Mouse (Mus musculus) liver, embryonic 12.5 days (tissue): Measurements from ENCODE around the gene Nfxl1. TPM values are rescaled to one million over a fixed set of nuclear protein-coding genes. Genes with fewer than 3 reads are reported as not detected.

Source experiments
- ATAC-seq: fragments of 200-750 bp; cut with Nextera tagmentation; 2 replicates; pipeline ENCODE4 v1.8.0; 2017; ENCODE audit warnings: moderate number of reproducible peaks, mild to moderate bottlenecking, moderate library complexity
- H3K27ac ChIP-seq: fragments of 300-500 bp; sonication (generic); 2 replicates; pipeline ENCODE4 v1.5.1; 2016; ENCODE audit warnings: mild to moderate bottlenecking
- H3K27me3 ChIP-seq: fragments of 300-500 bp; sonication (generic); replicated peaks from 2 replicates; pipeline ENCODE4 v1.6.1; 2016; ENCODE audit warnings: mild to moderate bottlenecking, moderate library complexity
- H3K36me3 ChIP-seq: fragments of 300-500 bp; sonication (generic); 2 replicates; pipeline ENCODE4 v1.6.1; 2016; ENCODE audit warnings: mild to moderate bottlenecking, moderate library complexity
- H3K4me1 ChIP-seq: fragments of 300-500 bp; sonication (generic); 2 replicates; pipeline ENCODE4 v1.6.1; 2016
- H3K4me2 ChIP-seq: fragments of 300-500 bp; sonication (generic); 2 replicates; pipeline ENCODE4 v1.6.1; 2016; ENCODE audit warnings: mild to moderate bottlenecking, moderate library complexity
- H3K4me3 ChIP-seq: fragments of 300-500 bp; sonication (generic); 2 replicates; pipeline ENCODE4 v1.5.1; 2016; ENCODE audit warnings: mild to moderate bottlenecking, moderate library complexity
- H3K9ac ChIP-seq: fragments of 300-500 bp; sonication (generic); 2 replicates; pipeline ENCODE4 v1.6.1; 2016; ENCODE audit warnings: mild to moderate bottlenecking, moderate library complexity
- H3K9me3 ChIP-seq: fragments of 300-500 bp; sonication (generic); replicated peaks from 2 replicates; pipeline ENCODE4 v1.6.1; 2016; ENCODE audit warnings: mild to moderate bottlenecking, moderate library complexity
- WGBS: fragments of 180-500 bp; shearing (Covaris S2); methylation state at CpG from one replicate; pipeline ENCODE4 v1.1.7; 2016; ENCODE audit not compliant: insufficient replicate concordance; 5-methylcytosine and 5-hydroxymethylcytosine counted together
- polyA plus RNA-seq: library from polyadenylated mRNA; unstranded; fragments of >200 nt; fragmentation: Nextera tagmentation; extraction: Ambion mirVana; gene quantifications from 2 replicates; pipeline ENCODE4 v1.2.1, GENCODE M21; 2016

Gene Nfxl1
- polyA plus RNA-seq, 1 experiment from 2014 or later = 9.2 TPM

DNA sequence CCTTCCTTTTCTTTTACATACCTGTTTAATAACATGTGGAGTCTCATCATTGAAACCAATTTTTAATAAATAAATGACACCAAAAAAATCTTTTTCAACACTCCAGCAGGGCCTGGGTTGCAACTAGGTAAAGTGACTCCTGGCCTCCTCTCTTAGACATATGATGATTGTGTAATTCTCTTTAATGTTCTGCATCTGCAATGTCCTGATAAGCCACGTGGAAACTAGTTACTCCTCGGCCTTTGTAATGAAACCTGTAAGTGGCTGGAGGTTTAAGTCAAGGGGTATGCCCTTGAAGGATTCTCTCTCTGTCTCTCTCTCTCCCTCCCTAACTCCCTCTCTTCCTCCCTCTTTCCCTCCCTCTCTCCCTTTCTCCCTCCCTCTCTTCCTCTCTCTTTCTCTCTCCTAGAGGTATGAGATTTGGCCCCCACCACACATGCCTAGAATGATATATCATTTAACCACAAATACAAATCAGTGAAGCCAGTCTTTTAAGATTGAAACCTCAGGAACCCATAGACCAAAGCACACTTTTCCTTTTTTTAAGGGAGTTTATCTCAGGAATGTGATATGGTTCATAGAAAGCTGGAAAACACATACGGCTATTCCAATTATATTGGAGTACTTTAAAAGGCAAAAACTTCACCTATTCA lies 1.6 kb upstream of the Nfxl1 start:
- 28% methylated on average over 3 of the region's 3 CpGs for WGBS
- ATAC-seq = no peak

DNA sequence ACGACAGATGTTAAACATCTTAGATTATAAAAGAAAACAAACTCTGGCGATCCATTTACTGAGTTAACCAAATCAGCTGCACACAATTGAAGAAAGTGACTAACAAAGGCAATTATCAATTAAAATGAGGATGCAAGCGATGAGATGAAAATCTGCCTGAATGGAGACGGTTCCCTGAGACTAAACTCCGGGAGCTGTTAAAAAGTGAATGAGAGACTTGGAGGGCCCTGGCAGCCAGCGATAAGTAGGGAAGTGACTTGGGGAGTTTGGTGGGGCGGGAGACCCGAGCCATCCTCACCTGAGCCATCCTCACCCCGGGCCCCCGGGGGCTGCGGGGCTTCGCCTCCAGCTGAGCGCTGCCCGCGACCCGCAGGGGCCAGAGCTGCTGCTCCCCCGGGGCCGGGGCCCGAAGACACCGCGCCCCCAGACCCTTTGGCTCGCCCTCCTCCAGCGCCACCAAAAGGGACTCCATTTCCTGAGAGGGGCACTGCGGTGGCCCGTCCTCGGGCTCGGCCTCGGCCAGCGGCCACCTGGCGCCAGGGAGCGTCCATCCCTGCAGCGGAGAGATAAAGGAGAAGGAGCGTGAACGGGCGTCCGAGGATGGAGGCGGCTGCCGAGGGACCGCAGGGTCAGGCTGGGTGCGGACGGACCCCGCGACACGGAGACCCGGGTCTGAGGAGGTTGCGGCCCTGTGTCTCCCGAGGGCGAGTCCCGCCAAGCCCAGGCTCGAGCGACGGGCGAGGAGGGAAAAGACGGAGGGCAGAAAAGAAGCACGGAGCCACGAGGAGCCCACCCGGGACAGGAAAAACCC lies 563 bp downstream of the Nfxl1 start:
- Histone ChIP-seq H3K27ac (peak overlapping the region; percentile 74), H3K9me3 (0 out of 2 replicates have a peak, but pooled peaks cover 6% of the 10 kb centered on the region), H3K4me2 (peak overlapping the region; percentile 91), H3K27me3 (no peaks in the 10 kb centered on the region), H3K4me3 (peak overlapping the region; percentile 84), H3K9ac (peak overlapping the region; percentile 87), H3K36me3 (peaks cover 12% of the 10 kb centered on the region), H3K4me1 (peaks cover 26% of the 10 kb centered on the region)
- peak; percentile 82 for ATAC-seq
- WGBS = 1% methylated on average over 57 of the region's 57 CpGs

More for the DNA sequence above, 1.6 kb upstream of the Nfxl1 start:
- H3K27me3 ChIP-seq = no peaks in the 10 kb centered on the region
- peaks cover 2% of the 10 kb centered on the region for H3K36me3 ChIP-seq
- no peak overlapping the region for H3K4me2 ChIP-seq
- no peak overlapping the region for H3K9ac ChIP-seq
- peaks cover 14% of the 10 kb centered on the region; the same call in 1 of the 2 replicates for H3K9me3 ChIP-seq
- H3K4me3 ChIP-seq = no peak overlapping the region
- no peak overlapping the region for H3K27ac ChIP-seq
- peaks cover 26% of the 10 kb centered on the region for H3K4me1 ChIP-seq

DNA sequence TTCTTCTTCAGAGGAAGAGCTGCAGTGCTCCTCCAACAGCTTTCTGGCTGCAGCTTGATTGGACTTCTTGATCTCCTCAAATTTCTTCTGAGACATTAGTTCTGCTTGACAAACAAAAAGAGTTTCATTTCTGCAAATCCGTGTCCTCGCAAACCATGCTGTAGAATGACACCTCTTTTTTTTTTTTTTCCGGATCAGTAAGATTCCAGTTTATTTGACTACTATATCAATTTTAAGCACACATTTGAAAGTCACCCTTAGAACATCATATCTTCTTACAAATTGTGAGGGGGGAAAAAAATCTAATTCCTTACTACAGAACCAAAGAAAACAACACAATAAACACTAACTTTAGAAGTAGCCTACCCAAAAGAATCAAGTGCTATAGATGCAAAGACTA lies 3.2 kb downstream of the Nfxl1 start:
- ATAC-seq = no peak
- 82% methylated on average over 3 of the region's 3 CpGs for WGBS
- no peak overlapping the region for H3K4me3 ChIP-seq
- H3K4me1 ChIP-seq = peaks cover 25% of the 10 kb centered on the region
- no peak overlapping the region for H3K27ac ChIP-seq
- no peak overlapping the region for H3K4me2 ChIP-seq
- H3K9ac ChIP-seq = no peak overlapping the region
- peaks cover 21% of the 10 kb centered on the region for H3K36me3 ChIP-seq
- H3K27me3 ChIP-seq = no peaks in the 10 kb centered on the region
- H3K9me3 ChIP-seq = no peaks in the 10 kb centered on the region

- Histone ChIP-seq H3K27ac (no peak overlapping the region), H3K4me2 (no peak overlapping the region)
Observed at GRCm38 (mm10) chr5:72551209-72551608, 8.3 kb downstream of the Nfxl1 start.

DNA sequence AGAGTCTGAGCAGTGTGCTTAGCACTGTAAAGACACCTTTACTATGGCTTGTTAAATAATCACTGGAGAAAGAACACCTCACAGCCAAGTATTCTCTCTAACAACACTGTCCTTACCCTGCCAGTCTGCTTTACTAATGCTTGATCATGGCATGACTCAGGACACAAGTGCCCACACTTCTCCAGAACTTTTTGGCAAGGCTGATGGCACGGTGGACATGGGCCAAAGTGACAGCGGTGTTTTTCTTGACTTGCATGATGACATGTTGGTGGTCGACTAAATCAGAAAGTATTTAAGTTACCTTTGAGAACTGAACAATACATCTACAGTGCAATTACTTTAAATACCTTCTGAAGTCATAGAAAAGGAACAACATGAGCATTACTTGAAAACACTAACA lies 30.6 kb downstream of the Nfxl1 start:
- H3K9me3 ChIP-seq = no peaks in the 10 kb centered on the region
- H3K4me1 ChIP-seq = no peaks in the 10 kb centered on the region
- H3K9ac ChIP-seq = no peak overlapping the region
- H3K4me2 ChIP-seq = no peak overlapping the region
- 85% methylated on average over 3 of the region's 3 CpGs for WGBS
- no peak for ATAC-seq
- peaks cover 42% of the 10 kb centered on the region for H3K36me3 ChIP-seq
- H3K4me3 ChIP-seq = no peak overlapping the region
- no peak overlapping the region for H3K27ac ChIP-seq
- no peaks in the 10 kb centered on the region for H3K27me3 ChIP-seq

More at GRCm38 (mm10) chr5:72551209-72551608, 8.3 kb downstream of the Nfxl1 start:
- Histone ChIP-seq H3K36me3 (peaks cover 35% of the 10 kb centered on the region), H3K4me1 (no peaks in the 10 kb centered on the region), H3K9me3 (no peaks in the 10 kb centered on the region), H3K27me3 (no peaks in the 10 kb centered on the region), H3K9ac (no peak overlapping the region), H3K4me3 (no peak overlapping the region)
- WGBS = 79% methylated on average over 3 of the region's 3 CpGs
- ATAC-seq = no peak

GRCm38 (mm10) chr5:72513808-72514207 lies 45.7 kb downstream of the Nfxl1 start:
- Histone ChIP-seq H3K27me3 (no peaks in the 10 kb centered on the region), H3K4me2 (no peak overlapping the region), H3K4me1 (no peaks in the 10 kb centered on the region), H3K27ac (no peak overlapping the region), H3K4me3 (no peak overlapping the region), H3K36me3 (peaks cover 35% of the 10 kb centered on the region), H3K9ac (no peak overlapping the region), H3K9me3 (no peaks in the 10 kb centered on the region)
- ATAC-seq = no peak
- WGBS = 80% methylated on average over 5 of the region's 5 CpGs

DNA sequence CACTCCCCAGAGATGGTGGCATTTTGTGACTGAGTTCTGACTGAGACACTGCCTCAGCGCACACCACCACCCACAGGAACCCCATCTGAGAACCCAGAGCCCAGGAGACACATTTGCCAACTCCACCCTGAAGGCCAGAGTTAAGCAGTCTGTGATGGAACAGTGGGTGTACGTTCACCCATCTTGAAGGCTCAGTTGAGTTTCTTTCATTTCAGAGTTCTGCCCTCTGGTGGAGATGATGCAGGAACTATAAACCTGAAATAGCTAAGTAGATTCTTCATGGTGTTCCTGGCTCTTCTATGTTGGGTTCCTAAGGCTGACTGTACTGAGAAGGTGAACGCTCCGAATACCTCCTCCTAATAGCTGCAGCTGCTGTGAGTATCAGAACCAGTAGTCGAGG lies 53.7 kb downstream of the Nfxl1 start:
- Histone ChIP-seq H3K36me3 (no peaks in the 10 kb centered on the region), H3K4me2 (no peak overlapping the region), H3K4me1 (peaks cover 11% of the 10 kb centered on the region; the same call in 1 of the 2 replicates), H3K9me3 (no peaks in the 10 kb centered on the region), H3K27me3 (peaks cover 45% of the 10 kb centered on the region), H3K9ac (no peak overlapping the region), H3K4me3 (no peak overlapping the region), H3K27ac (no peak overlapping the region)
- ATAC-seq = no peak
- WGBS = 59% methylated on average over 5 of the region's 5 CpGs

GRCm38 (mm10) chr5:72503531-72504523 lies 55.7 kb downstream of the Nfxl1 start, which contains the start of gene Corin:
Gene Corin, minus strand, starts transcription at chr5:72504473.
- Histone ChIP-seq H3K27ac (no peak within 1 kb of the TSS), H3K9ac (no peak within 1 kb of the TSS), H3K4me1 (peaks cover 11% of the 10 kb centered on the region; the same call in 1 of the 2 replicates), H3K36me3 (no peaks in the 10 kb centered on the region), H3K4me3 (peak within 1 kb of the TSS; percentile 38), H3K27me3 (peaks cover 49% of the 10 kb centered on the region), H3K4me2 (peak within 1 kb of the TSS; percentile 56), H3K9me3 (no peaks in the 10 kb centered on the region)
- ATAC-seq = no peak
- 3% methylated on average over 64 of the region's 64 CpGs for WGBS

GRCm38 (mm10) chr5:72502778-72503177 lies 56.7 kb downstream of the Nfxl1 start:
- 67% methylated on average over 8 of the region's 8 CpGs for WGBS
- H3K27ac ChIP-seq = no peak overlapping the region
- H3K9me3 ChIP-seq = no peaks in the 10 kb centered on the region
- no peak overlapping the region for H3K4me2 ChIP-seq
- H3K4me3 ChIP-seq = no peak overlapping the region
- peaks cover 49% of the 10 kb centered on the region for H3K27me3 ChIP-seq
- ATAC-seq = no peak
- no peaks in the 10 kb centered on the region for H3K36me3 ChIP-seq
- H3K4me1 ChIP-seq = peaks cover 11% of the 10 kb centered on the region; the same call in 1 of the 2 replicates
- no peak overlapping the region for H3K9ac ChIP-seq

- H3K4me3 ChIP-seq = no peak overlapping the region
- no peak for ATAC-seq
- H3K9me3 ChIP-seq = no peaks in the 10 kb centered on the region
- H3K9ac ChIP-seq = no peak overlapping the region
- no peaks in the 10 kb centered on the region for H3K36me3 ChIP-seq
- WGBS = 47% methylated on average over 3 of the region's 3 CpGs
- H3K27me3 ChIP-seq = peaks cover 49% of the 10 kb centered on the region
- H3K4me1 ChIP-seq = peaks cover 11% of the 10 kb centered on the region; the same call in 1 of the 2 replicates
- no peak overlapping the region for H3K4me2 ChIP-seq
- H3K27ac ChIP-seq = no peak overlapping the region
Observed at GRCm38 (mm10) chr5:72501763-72502162, 57.7 kb downstream of the Nfxl1 start.

DNA sequence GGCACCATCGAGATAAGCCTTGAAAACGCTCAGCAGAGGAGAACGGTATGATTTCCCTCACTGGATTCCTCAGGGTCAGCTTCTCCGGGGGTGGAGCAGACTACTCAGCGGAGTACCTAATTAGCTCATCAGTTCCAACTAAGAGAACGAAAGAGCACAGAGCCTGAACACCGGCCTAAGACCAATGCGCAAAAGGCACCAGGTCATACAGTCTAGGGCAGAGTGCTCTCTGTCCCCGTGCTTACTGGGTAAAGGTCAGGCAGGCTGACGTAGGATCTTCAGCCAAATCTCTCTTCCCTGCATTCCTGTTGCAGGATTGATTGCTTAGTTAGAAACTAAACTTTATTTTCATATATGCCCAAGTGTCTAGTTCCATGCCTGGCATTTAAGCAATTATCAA lies 61.2 kb downstream of the Nfxl1 start:
- WGBS = 52% methylated on average over 10 of the region's 10 CpGs
- Histone ChIP-seq H3K4me2 (no peak overlapping the region), H3K4me1 (no peaks in the 10 kb centered on the region), H3K27me3 (peaks cover 23% of the 10 kb centered on the region), H3K9me3 (no peaks in the 10 kb centered on the region), H3K27ac (no peak overlapping the region), H3K36me3 (no peaks in the 10 kb centered on the region), H3K4me3 (no peak overlapping the region), H3K9ac (no peak overlapping the region)
- ATAC-seq = peak; percentile 46; the same call in 1 of the 2 replicates
